Mouse (Mus musculus) hindlimb bud, embryonic 11.5 days (tissue): Measurements from ENCODE around the gene Agps.

Experiments
- DNase-seq: peaks from one replicate; pipeline ENCODE4 v3.0.0-alpha.2; 2012; ENCODE audit warnings: low read depth, low spot score; ENCODE audit errors: extremely low spot score

Gene Agps

GRCm38 (mm10) chr2:75831881-75832633 lies at the start of gene Agps:
TSS of gene Agps (plus strand) at chr2:75832177.
- DNase-seq: peak; percentile 37

DNA sequence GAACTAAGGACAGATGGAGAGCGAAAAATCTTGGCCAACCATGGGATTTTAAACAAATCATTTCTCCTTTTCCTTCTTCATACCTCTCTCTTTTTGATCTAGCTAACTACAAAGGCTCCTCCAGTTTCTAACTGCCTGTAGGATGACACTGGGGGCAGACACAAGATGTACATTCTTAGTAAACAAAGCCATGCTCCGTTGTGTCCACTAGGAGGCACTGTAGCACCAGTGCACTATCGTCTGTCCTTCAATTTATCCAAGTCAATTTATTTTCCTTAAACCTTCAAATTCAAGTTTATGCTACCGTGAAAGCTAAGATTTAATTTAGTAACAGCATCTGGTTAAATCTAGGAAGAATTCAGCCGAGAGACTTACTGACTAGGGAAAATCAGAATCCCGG lies 45.9 kb upstream of the Agps start:
- DNase-seq: peak; percentile 74

GRCm38 (mm10) chr2:75788511-75788910 lies 43.5 kb upstream of the Agps start:
- no peak for DNase-seq

GRCm38 (mm10) chr2:75789959-75790523 lies 41.9 kb upstream of the Agps start:
- DNase-seq: no peak

GRCm38 (mm10) chr2:75791561-75792308 lies 40.2 kb upstream of the Agps start:
- no peak for DNase-seq

DNA sequence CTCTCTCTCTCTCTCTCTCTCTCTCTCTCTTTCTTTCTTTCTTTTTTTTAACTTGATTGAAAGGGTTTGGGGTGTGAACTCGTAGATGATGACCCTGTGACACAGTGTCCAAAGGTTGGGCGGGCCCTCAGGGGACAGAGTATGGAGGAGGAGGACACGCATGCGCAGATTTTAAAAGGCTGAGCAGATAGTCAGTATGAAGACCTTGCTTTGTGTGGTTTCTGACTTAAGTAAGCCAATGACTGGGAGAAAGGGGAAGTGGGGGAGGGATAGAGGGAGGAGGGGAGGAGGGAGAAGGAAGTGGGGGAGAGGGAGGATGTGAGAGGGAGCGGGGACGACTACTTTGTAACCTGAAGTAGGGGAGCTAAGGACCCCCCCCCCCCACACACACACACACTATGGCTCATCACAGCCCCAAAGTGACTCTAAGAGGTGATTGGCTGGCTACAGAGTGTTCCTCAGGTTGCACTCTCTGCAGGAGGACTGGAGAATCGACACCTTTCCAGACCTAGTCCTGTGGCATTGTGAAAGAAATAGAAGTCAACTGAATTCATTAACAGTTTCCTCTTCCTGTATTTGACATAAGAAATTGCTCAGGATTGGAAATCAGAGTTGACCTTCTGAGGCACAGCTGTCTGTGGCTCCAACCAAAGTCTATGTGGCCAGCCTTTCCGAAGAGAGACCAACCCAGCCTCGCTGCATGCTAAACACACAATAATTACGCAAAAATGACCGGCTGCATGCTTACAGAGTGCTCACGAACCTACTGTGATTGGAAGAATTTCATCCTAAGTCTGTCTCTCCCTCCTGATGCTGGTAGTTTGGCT lies 39.4 kb upstream of the Agps start:
- no peak for DNase-seq

DNA sequence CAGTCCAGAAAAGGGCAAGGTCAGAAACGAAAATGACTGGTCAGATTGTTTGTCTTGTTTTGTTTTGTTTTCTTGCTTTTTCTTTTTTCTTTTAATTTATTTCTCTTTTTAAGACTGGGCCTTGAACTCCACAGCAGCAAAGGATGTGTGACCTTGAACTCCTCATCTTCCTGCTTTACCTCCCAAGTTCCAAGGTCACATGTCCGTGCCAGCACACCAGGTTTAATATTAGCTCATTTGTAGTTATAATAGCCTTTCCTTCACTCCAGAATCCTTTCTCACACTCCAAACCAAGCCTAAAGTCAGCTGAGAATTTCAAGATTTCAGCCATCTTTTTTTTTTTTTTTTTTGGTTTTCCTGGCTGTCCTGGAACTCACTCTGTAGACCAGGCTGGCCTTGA lies 35.8 kb upstream of the Agps start:
- DNase-seq: no peak

DNA sequence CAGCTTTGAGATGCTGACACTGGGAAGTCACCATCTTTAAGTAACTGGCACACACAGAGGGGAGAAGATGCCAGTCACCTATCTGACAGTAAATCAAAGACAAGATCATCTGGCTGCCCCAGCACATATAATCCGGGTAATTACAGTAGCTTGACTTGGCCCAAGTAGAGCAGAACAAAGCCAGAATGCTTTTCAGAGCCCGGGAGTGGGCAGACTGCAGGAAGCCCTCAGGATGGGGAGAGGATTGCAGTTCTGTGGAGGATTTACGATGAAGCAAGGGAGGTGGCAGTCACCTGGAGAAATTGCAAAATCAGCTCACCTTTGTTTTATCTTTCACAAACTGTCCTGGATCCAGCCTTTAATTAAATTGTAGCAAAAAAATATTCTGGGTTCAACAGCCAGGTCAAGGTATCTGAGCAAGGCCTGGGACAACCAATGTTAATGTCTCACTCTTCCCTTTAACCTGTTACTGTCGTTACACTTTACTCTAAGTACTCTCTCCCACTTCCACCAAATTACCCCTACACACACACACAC lies 33.5 kb upstream of the Agps start:
- no peak for DNase-seq

DNA sequence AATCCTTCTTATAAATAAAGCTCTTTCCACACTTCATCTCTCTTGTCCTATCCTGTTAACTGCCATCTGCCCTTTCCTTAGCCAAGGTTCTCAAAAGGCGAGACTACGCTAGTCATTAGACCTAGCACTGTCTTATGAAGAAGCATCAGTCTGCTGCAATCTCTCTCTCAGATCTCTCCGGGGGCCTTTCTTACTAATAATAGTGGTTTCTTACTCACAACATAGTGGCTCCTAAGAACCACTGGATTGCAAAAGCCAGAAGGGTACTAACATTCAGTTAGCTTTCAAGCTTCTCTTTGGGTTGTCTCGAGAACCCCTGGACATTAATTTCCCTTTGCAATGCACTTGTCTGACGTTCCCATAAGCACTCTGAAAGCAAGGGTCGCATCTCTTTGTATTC lies 26.2 kb upstream of the Agps start:
- no peak for DNase-seq

GRCm38 (mm10) chr2:75806891-75807290 lies 25.1 kb upstream of the Agps start:
- DNase-seq: no peak

DNA sequence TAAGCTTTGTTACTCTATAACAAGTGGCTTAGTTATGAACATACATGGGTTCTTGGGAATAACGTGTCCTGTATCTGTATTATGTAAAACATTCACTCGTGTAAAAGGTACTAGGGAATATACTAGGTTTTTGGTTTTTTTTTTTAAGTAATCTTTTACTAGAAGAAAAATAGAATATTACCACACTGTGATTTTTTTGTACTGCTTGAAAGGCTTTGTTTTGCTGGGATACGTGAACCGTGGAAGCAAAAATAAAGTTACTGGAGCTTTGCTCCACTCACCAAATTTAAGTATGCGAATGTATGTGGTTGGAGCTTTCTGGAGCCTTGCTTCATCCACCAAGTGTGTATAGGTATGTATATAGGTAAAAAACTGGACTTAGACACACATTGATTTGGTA lies 24.5 kb upstream of the Agps start:
- no peak for DNase-seq

DNA sequence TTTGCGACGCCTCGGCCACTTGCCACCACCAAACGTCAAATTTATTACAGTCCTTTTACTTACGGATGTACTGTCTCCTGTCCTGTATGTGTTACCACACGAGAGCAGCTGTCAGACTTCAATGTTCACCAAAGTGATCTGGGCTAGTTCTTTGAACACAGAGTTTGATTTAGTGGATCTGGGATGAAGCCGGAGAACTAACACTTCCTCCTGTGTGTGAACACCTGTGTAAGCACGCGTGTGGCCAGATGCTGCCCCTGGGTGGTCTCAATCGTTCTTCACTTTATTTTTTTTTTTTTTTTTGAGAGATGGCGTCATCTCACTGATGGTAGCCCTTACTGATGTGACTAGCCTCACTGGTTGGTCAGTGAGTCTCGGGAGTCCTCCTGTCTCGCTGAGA lies 17.1 kb upstream of the Agps start:
- no peak for DNase-seq

- DNase-seq: no peak
These were observed 16.5 kb upstream of the Agps start for GRCm38 (mm10) chr2:75815521-75815920.

DNA sequence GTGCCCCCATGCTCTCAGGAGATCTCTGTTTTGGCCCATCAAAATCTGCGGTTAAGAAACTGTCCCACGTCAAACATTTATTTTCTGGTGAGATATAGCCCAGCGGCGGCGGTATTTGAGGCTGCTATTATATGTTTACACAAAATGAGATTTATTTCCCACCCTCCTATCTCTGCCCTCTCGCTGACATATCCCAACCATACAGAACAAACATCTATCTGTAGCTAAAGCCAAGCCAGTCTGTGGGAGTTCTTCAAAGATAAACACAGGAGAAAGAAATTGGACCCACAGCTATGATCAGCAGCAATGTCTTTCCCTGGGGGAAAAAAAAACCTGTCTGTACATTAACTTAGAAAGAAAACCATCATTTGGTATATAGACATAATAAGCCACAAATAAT lies 15.3 kb upstream of the Agps start:
- no peak for DNase-seq

GRCm38 (mm10) chr2:75818719-75819118 lies 13.3 kb upstream of the Agps start:
- DNase-seq: no peak

DNA sequence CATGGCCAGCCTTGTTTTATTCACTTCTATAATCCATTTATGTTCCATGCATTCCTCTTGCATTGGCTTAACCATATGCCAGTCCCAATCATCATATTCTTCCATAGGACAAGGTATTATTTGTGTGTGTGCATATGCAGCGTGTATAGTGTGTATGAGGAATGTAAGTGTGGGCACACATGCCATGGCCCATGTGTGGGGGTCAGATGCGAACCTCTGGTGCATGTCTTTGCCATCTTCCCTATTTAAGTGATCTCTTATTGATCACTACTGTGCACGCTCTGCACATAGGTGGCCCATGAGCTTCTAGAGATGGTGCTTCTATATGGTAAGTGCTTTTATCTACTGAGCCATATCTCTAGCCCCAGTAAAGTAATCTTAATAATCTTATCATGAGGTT lies 12.2 kb upstream of the Agps start:
- DNase-seq: no peak

- DNase-seq: no peak
These were observed 9.8 kb upstream of the Agps start for GRCm38 (mm10) chr2:75821971-75822751.

GRCm38 (mm10) chr2:75823736-75824135 lies 8.2 kb upstream of the Agps start:
- no peak for DNase-seq

DNA sequence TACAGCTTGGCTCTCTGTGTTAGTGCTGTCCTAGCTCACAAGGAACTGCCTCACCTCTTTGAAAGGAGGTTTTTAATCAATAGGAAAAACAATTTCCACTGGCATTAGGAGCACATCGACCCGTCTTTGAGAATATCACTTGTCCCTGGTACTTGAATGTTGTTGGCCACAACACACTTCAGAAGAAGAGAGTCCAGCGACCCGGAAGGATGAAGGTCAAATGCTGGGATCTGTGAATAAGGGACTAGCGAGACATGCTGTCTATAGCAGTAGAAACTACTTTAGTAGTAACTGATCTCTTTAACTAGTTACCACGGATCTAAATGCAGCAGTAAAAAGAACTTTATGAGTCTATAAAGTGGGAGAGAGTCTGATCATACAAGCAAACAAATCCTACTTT lies 7.8 kb upstream of the Agps start:
- DNase-seq: no peak

DNA sequence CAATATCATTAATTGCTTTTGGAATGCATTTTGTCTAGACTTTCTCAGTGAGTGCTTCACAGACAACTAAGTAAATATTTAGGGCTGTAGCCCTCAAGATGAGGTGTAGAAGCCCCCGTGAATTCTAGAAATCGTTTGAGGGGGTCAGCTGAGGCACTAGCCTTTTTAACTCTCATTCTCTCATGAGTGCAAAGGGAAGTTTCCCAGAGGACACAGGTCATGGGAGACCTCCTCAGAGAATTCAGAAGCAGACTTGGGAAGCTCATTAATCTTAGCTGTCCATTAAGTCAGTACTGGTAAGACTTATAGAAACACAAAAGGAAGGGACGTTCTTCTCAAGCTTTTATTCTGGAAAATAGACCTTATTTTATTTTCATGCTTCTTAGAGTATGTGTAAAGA lies 7.1 kb upstream of the Agps start:
- no peak for DNase-seq
